Mouse (Mus musculus): Measurements from ENCODE around the gene Siva1. TPM values are rescaled to one million over a fixed set of nuclear protein-coding genes. Genes with fewer than 3 reads are reported as not detected.

Siva1 gene
- polyA plus RNA-seq, 1 experiment from 2014 or later: 150 TPM

DNA sequence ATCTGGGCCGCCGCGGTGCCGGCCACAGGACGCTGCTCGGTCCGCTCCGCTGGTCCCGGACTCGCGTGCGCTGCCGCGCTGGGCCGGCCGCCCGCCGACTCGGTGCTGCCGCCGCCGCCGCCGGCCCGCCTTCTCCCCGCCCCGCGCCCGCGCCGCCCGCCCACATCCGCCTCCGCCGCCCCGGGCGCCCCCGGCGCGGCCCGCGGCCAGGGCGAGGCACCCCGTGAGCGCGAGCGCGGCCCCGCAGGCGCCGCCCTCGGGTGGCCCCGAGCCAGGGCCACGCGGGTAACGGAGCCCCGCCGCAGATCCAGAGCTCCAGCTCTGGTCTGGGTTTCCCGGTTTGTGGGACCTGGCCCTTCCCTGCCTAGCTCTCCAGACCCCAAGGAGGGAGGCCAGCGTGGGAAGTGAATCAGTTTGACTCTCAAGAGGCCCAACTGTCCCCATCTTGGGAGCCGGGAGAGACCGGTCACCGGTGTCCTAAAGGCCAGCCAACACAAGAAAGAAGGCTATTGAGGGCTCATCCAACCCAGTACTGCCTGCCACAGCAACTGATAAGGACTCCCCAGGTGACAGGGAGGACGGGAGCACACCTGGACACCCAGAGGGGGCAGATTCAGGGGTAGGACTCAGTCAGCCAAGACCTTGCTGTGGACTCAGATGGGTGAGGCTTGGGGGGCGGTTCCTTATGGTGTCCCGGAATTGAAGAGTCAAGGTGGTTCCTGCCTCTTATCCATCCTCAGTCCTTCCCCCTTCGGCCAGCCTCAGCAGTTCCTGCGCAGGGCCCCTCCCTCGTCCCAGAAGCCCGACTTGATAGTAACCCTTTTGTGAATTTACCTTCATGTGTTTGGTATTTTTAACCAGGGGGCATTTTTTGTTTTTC, 29.9 kb downstream of the Siva1 start, which contains the start of gene Akt1:
Akt1 (minus strand) TSS at position 753 of the 880 bp plus-strand sequence.
- peaks cover 35% of the 10 kb centered on the region for H3K27me3 ChIP-seq
- under 1% methylated on average over 35 of the region's 70 CpGs for WGBS
- peaks cover 58% of the 10 kb centered on the region for H3K4me1 ChIP-seq
- peak within 1 kb of the TSS; percentile 96 for H3K27ac ChIP-seq (replicated peaks)
- peak within 1 kb of the TSS; percentile 98 for H3K4me3 ChIP-seq
- H3K4me2 ChIP-seq (replicated peaks): peak within 1 kb of the TSS; percentile 88
- H3K9me3 ChIP-seq: no peaks in the 10 kb centered on the region
- peak within 1 kb of the TSS; percentile 100 for H3K9ac ChIP-seq (replicated peaks)
- H3K36me3 ChIP-seq: peaks cover 21% of the 10 kb centered on the region
- ATAC-seq (ENCODE audit: low FRiP score, low read depth): peak; percentile 1; the same call in 1 of the 2 replicates

DNA sequence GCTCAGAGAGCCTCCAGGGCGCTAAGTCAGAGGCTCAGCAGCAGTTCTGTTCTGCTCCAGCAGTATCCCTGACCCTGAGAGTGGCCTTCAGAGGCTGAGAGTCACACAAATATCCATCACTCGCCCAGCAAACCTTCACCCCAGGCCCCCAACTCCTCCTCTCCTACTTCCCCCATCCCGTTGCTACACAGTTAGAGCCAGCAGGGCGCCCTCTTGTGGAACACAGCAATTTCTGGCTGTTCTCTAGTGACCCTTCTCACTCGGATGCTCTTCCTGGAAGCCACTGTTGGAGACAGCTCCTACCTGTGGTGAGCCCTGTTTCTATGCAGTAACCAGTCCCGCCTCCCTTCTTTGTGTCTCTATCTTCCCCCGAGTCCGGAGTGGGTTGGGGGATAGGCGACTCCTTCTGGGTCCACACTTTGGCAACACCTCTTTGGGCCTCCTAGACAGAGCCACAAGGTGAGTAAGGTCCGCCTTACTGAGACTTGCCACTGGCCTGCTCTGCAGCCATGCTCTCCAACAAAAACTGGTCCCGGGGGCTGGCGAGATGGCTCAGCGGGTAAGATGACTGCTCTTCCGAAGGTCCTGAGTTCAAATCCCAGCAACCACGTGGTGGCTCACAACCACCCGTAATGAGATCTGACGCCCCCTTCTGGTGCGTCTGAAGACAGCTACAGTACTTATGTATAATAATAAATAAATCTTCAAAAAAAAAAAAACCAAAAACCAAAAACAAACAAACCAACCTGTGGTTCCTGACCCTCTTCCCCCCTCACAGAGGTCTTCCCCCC, 31.0 kb downstream of the Siva1 start:
- peak overlapping the region; percentile 100 for H3K9ac ChIP-seq (replicated peaks)
- peak overlapping the region; percentile 96 for H3K27ac ChIP-seq (replicated peaks)
- H3K9me3 ChIP-seq: no peaks in the 10 kb centered on the region
- whole genome bisulfite sequencing: 16% methylated on average over 18 of the region's 18 CpGs
- H3K4me2 ChIP-seq (replicated peaks): peak overlapping the region; percentile 88
- ATAC-seq (ENCODE audit: low FRiP score, low read depth): peak; percentile 20
- H3K27me3 ChIP-seq: peaks cover 45% of the 10 kb centered on the region
- peak overlapping the region; percentile 98 for H3K4me3 ChIP-seq
- H3K4me1 ChIP-seq: peaks cover 61% of the 10 kb centered on the region
- H3K36me3 ChIP-seq: peaks cover 10% of the 10 kb centered on the region

DNA sequence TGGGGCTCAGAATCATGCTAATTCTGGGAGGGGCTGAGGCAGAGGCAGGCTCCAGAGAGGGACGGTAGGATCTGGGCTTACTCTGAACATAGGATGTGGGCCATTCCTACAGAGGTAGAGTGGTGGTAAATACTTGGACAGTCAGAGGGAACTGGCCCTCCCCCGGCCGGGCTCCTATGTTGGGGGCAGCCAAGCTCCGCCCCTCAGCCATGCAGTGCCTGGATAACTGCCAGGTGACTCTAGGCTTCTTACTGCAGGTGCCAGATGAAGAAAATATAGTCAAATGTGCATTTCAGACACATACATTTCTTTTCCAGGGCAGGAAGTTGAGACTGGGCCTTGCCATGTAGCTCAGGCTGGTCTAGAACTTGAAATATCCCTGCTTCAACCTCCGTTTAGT, 32.6 kb downstream of the Siva1 start:
- Histone ChIP-seq H3K4me2 (replicated peaks) (no peak overlapping the region), H3K36me3 (no peaks in the 10 kb centered on the region), H3K4me3 (no peak overlapping the region), H3K27me3 (peaks cover 59% of the 10 kb centered on the region), H3K27ac (replicated peaks) (no peak overlapping the region), H3K4me1 (peaks cover 45% of the 10 kb centered on the region), H3K9ac (replicated peaks) (no peak overlapping the region), H3K9me3 (no peaks in the 10 kb centered on the region)
- 63% methylated on average over 5 of the region's 5 CpGs for WGBS
- ATAC-seq (ENCODE audit: low FRiP score, low read depth): no peak

DNA sequence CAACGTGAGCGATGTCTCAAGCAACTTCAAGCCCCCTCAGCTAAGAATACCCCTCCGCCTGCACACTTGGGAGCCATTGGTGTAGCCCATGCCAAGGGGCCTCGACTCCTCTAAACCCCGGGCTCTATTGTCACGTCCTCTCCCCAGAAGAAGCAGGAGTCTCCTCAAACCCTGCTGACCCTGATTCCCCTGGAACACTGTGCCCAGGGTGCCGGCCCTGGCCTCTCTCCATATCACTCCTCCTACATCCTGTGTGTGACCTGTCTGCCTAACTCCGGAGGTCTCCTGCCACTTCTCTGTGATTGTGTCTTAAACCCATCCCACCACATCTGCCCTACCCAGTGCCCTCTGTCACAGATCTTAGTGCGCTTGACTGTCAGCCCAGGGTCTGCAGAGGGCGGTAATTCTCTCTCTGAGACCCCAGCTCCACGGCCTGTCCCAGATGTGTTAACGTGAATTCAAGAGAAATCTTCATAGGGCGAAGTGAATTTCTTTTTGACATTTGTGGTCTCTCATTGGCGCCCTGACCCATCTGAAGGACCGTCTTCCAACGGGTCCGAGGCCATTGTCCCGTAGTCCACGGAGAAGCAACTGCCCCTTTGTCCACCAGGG, 33.6 kb downstream of the Siva1 start:
- 20% methylated on average over 19 of the region's 19 CpGs for WGBS
- H3K27ac ChIP-seq (replicated peaks): peak overlapping the region; percentile 49; the same call in 1 of the 2 replicates

DNA sequence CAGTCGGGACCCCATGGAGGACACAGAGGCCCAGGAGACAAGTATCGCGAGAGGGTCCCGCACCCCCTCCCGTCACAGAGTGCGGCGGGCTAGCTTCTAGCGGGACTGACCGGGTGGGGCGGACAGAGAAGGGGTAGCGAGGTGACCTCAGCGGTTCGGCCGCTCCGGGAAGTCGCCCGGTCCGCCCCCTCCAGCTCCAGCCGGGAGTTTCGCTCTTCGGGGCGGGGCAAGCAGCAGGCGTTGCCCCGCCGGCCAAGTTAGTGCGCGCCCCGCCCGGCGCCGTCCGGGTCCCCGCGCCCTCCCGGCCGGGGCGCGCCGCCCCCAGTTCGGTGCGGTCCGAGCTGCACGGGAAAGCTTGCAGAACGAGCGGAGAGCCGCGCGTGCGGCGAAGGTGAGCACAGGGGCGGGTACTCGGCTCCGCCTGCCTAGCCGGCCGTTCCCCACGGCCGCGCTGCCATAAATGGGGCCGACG, 34.1 kb downstream of the Siva1 start, which contains the start of gene Zbtb42:
Zbtb42 (plus strand) TSS at position 274 of the 472 bp plus-strand sequence.
- ATAC-seq (ENCODE audit: low FRiP score, low read depth): peak; percentile 47
- H3K4me3 ChIP-seq: peak within 1 kb of the TSS; percentile 66
- H3K4me2 ChIP-seq (replicated peaks): peak within 1 kb of the TSS; percentile 91
- H3K27ac ChIP-seq (replicated peaks): peak within 1 kb of the TSS; percentile 49
- no peaks in the 10 kb centered on the region for H3K9me3 ChIP-seq
- under 1% methylated on average over 59 of the region's 60 CpGs for WGBS
- peak within 1 kb of the TSS; percentile 69 for H3K9ac ChIP-seq (replicated peaks)
- peaks cover 71% of the 10 kb centered on the region for H3K27me3 ChIP-seq
- peaks cover 38% of the 10 kb centered on the region for H3K4me1 ChIP-seq
- H3K36me3 ChIP-seq: no peaks in the 10 kb centered on the region

More for the DNA sequence above, 33.6 kb downstream of the Siva1 start:
- Histone ChIP-seq H3K9ac (replicated peaks) (peak overlapping the region; percentile 69; the same call in 1 of the 2 replicates), H3K4me3 (peak overlapping the region; percentile 66), H3K36me3 (no peaks in the 10 kb centered on the region), H3K4me2 (replicated peaks) (peak overlapping the region; percentile 91), H3K4me1 (peaks cover 35% of the 10 kb centered on the region), H3K27me3 (peaks cover 67% of the 10 kb centered on the region), H3K9me3 (no peaks in the 10 kb centered on the region)
- no peak for ATAC-seq (ENCODE audit: low FRiP score, low read depth)

DNA sequence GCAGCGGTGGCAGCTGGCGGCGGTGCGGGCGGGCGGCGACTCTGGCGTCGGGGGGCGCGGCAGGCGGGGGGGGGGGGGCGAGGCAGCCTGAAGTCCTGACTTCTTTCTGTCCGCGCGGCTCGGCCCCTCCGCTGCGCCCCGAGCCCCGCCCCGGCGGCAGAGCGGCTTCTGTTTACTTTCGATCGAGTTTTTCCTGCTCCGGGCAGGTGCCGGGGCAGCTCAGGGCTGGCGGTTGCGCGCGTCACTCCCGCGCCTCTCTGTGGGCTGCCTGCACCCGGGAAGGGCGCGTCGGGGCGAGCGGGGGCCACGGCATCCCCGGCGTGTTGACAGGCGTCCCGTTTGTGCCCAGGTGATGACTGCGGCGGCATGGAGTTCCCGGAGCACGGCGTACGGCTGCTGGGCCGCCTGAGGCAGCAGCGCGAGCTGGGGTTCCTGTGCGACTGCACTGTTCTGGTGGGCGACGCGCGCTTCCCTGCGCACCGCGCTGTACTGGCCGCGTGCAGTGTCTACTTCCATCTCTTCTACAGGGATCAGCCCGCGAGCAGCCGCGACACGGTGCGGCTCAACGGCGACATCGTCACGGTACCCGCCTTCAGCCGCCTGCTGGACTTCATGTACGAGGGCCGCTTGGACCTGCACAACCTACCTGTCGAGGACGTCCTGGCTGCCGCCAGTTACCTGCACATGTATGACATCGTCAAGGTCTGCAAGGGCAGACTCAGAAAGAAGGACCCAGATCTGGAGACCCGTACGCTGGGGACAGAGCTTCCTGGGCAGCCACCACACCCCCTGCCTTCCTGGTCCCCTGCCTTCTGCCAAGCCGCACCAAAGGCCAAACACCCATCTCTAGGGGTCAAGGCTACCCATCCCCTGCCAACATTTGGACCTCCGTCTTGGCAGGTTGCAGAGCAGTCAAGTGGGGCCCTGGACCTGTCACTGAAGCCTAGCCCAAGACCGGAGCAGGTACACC, 34.8 kb downstream of the Siva1 start:
- Histone ChIP-seq H3K27me3 (peaks cover 71% of the 10 kb centered on the region), H3K9ac (replicated peaks) (peak overlapping the region; percentile 69), H3K4me2 (replicated peaks) (peak overlapping the region; percentile 91), H3K27ac (replicated peaks) (peak overlapping the region; percentile 49; the same call in 1 of the 2 replicates), H3K9me3 (no peaks in the 10 kb centered on the region), H3K4me3 (peak overlapping the region; percentile 66), H3K4me1 (peaks cover 38% of the 10 kb centered on the region), H3K36me3 (no peaks in the 10 kb centered on the region)
- ATAC-seq (ENCODE audit: low FRiP score, low read depth): peak; percentile 16
- 4% methylated on average over 68 of the region's 87 CpGs for WGBS

DNA sequence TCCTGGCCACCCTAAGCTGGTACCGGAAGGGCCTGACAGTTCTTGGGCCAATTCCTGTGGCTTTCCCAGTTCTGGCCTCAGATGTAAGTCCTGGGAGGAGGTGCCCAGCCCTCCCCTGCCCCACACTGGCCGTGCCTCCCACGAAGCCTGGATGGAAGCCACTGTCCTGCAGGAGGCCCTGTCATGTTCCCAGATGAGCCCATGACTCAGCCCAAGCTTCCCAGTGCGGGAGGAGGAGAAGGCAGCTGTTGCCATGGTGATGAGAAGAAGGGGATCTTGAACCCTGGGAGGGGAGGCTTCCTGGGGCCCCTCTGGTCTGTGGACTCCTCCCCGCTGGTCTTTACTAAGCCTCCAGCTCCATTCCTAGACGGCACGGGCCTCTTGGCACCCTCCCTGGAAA, 38.9 kb downstream of the Siva1 start:
- no peak overlapping the region for H3K4me2 ChIP-seq (replicated peaks)
- ATAC-seq (ENCODE audit: low FRiP score, low read depth): no peak
- 30% methylated on average over 7 of the region's 7 CpGs for WGBS
- H3K9ac ChIP-seq (replicated peaks): no peak overlapping the region
- H3K4me3 ChIP-seq: no peak overlapping the region
- H3K9me3 ChIP-seq: no peaks in the 10 kb centered on the region
- H3K4me1 ChIP-seq: peaks cover 18% of the 10 kb centered on the region
- peaks cover 53% of the 10 kb centered on the region for H3K27me3 ChIP-seq
- no peaks in the 10 kb centered on the region for H3K36me3 ChIP-seq
- H3K27ac ChIP-seq (replicated peaks): no peak overlapping the region

DNA sequence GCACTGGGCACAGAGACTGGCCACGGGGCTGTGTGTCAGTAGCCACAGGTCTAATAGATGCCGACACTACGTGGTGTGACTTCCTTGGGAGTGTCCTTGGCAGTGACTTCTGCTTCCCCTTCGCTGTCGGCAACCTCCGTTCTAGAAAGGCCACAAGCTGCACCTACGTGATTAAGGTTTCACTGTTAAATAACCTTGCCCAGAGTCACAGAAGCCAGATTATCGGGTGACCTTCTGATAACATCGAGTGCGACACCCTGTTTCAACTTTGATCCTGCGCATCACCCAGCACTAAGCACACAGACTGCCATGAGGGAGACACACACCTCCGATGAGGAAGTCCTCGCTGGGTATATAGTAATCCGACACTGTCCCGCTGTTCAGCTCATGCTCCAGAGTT, 44.0 kb downstream of the Siva1 start:
- Histone ChIP-seq H3K27me3 (0 out of 2 replicates have a peak, but pooled peaks cover 7% of the 10 kb centered on the region), H3K27ac (replicated peaks) (no peak overlapping the region), H3K4me3 (no peak overlapping the region), H3K9me3 (no peaks in the 10 kb centered on the region), H3K4me2 (replicated peaks) (no peak overlapping the region), H3K4me1 (peaks cover 13% of the 10 kb centered on the region), H3K9ac (replicated peaks) (no peak overlapping the region), H3K36me3 (no peaks in the 10 kb centered on the region)
- WGBS: 80% methylated on average over 15 of the region's 15 CpGs
- ATAC-seq (ENCODE audit: low FRiP score, low read depth): no peak

DNA sequence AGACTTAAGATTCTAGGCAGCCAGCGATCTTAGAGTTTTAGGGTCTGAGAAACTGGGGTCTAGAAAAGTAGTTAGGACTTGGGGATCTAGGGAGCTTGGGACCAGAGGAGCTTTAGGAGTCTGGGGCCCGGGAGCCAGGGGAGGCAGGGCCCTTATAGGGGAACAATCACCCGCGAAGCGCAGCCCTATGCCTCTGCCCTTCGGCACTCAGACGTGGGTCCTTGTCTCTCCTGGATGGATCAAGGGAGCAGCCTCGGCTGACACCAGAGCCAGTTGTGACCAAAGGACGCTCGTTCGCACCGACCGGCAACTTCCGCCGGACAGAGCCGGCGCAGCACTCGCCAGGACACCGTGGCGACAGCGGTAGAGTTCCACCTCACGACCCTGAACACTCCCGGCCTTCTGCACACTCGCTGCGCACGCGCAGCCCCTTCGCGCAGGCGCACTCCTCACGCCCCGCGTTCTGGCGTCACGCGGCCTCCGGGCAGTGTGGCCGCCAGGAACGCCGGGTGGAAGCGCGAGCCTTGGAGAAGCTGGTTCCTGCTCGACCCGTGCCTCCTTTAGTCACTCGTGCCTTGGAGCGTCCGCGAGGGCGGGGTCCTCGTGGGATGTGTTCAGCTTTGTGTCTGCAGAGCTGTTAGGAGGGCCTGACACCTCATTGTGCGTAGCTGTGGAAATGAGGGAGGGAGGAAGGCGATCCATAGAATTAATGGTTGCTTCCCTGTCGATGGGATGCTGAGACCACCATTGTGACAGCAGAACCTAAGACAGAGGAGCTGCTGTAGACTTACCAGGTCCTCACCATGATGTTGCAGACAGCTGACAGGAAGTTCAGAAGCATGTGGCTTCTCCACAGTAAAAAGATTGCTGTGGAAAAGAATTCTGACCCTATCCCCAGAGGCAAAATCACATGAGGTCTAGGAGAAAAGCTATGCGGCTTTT, 49.0 kb downstream of the Siva1 start:
- Histone ChIP-seq H3K4me2 (replicated peaks) (peak overlapping the region; percentile 95), H3K27me3 (peaks cover 21% of the 10 kb centered on the region; the same call in 1 of the 2 replicates), H3K4me3 (peak overlapping the region; percentile 65), H3K36me3 (no peaks in the 10 kb centered on the region), H3K9ac (replicated peaks) (peak overlapping the region; percentile 86), H3K9me3 (no peaks in the 10 kb centered on the region), H3K27ac (replicated peaks) (peak overlapping the region; percentile 86), H3K4me1 (peaks cover 18% of the 10 kb centered on the region)
- peak; percentile 96 for ATAC-seq (ENCODE audit: low FRiP score, low read depth)
- 3% methylated on average over 54 of the region's 54 CpGs for WGBS

DNA sequence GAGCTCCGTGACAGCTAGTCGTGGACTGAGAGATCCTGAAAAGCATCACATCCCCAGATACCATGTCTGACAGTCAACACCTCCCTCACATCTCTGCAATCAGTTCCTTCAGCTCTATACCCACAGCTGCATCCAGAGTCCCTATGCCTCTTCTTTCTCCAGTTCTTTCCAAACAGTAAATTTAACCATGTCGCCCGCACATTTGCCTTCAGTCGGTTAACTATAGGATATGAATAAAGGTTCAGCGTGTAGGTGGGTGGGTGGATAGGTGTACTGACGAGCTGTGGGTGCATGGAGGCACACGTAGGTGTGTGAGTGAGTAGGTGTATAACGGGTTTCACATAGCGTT, 49.6 kb downstream of the Siva1 start:
- Histone ChIP-seq H3K27me3 (peaks cover 26% of the 10 kb centered on the region), H3K36me3 (no peaks in the 10 kb centered on the region), H3K4me1 (peaks cover 18% of the 10 kb centered on the region), H3K4me3 (peak overlapping the region; percentile 65), H3K4me2 (replicated peaks) (peak overlapping the region; percentile 95), H3K9me3 (no peaks in the 10 kb centered on the region), H3K27ac (replicated peaks) (peak overlapping the region; percentile 86), H3K9ac (replicated peaks) (peak overlapping the region; percentile 86)
- no peak; the same call in 1 of the 2 replicates for ATAC-seq (ENCODE audit: low FRiP score, low read depth)
- 82% methylated on average over 10 of the region's 10 CpGs for WGBS
